Mouse (Mus musculus) stomach, embryonic 14.5 days (tissue): Measurements from ENCODE around the gene Olfr571. TPM values are rescaled to one million over a fixed set of nuclear protein-coding genes. Genes with fewer than 3 reads are reported as not detected.

ENCODE experiments used
- polyA plus RNA-seq: library from polyadenylated mRNA; unstranded; fragments of >200 nt; fragmentation: Nextera tagmentation; extraction: Ambion mirVana; gene quantifications from 2 replicates; pipeline ENCODE4 v1.2.1, GENCODE M21; 2014

Olfr571 gene
- polyA plus RNA-seq, 1 experiment from 2014 or later: not detected

Other genes with a start within 250 kb of the Olfr571 start
- 17.0 and 22.1 TPM in 2 replicates for gene Trim68, start 230.2 kb downstream of the Olfr571 start, polyA plus RNA-seq
- not detected in 2 replicates for gene Olfr557, start 221.6 kb downstream of the Olfr571 start, polyA plus RNA-seq
- gene Olfr558, start 215.3 kb downstream of the Olfr571 start, polyA plus RNA-seq: 0.13 and 0.17 TPM in 2 replicates
- not detected in 2 replicates for gene Olfr33, start 198.5 kb downstream of the Olfr571 start, polyA plus RNA-seq
- not detected in 2 replicates for gene Olfr559, start 190.0 kb downstream of the Olfr571 start, polyA plus RNA-seq
- gene Olfr560, start 158.2 kb downstream of the Olfr571 start, polyA plus RNA-seq: not detected in 2 replicates
- 0.18 and 0.49 TPM in 2 replicates for gene Olfr78, start 158.1 kb downstream of the Olfr571 start, polyA plus RNA-seq
- not detected in 2 replicates for gene Olfr561, start 146.3 kb downstream of the Olfr571 start, polyA plus RNA-seq
- gene Olfr564, start 114.1 kb downstream of the Olfr571 start, polyA plus RNA-seq: not detected in 2 replicates
- gene Olfr566, start 58.8 kb downstream of the Olfr571 start, polyA plus RNA-seq: not detected in 2 replicates
- gene Olfr568, start 40.4 kb downstream of the Olfr571 start, polyA plus RNA-seq: not detected in 2 replicates
- not detected in 2 replicates for gene Olfr569, start 26.7 kb downstream of the Olfr571 start, polyA plus RNA-seq
- gene Olfr570, start 23.0 kb downstream of the Olfr571 start, polyA plus RNA-seq: not detected in 2 replicates
- not detected in 2 replicates for gene Olfr572, start 6.9 kb upstream of the Olfr571 start, polyA plus RNA-seq
- not detected in 2 replicates for gene Olfr573-ps1, start 25.0 kb upstream of the Olfr571 start, polyA plus RNA-seq
- not detected in 2 replicates for gene Olfr574, start 30.9 kb upstream of the Olfr571 start, polyA plus RNA-seq
- not detected in 2 replicates for gene Olfr575, start 41.2 kb upstream of the Olfr571 start, polyA plus RNA-seq
- gene Olfr576, start 45.1 kb upstream of the Olfr571 start, polyA plus RNA-seq: not detected in 2 replicates
- not detected in 2 replicates for gene Olfr577, start 58.4 kb upstream of the Olfr571 start, polyA plus RNA-seq
- gene Olfr578, start 71.8 kb upstream of the Olfr571 start, polyA plus RNA-seq: not detected in 2 replicates
- gene Olfr582, start 120.5 kb upstream of the Olfr571 start, polyA plus RNA-seq: not detected in 2 replicates
- not detected in 2 replicates for gene Olfr583, start 133.8 kb upstream of the Olfr571 start, polyA plus RNA-seq
- gene Olfr584, start 164.3 kb upstream of the Olfr571 start, polyA plus RNA-seq: not detected in 2 replicates
- not detected in 2 replicates for gene Olfr585, start 180.2 kb upstream of the Olfr571 start, polyA plus RNA-seq
- gene Olfr586, start 208.1 kb upstream of the Olfr571 start, polyA plus RNA-seq: not detected in 2 replicates
- gene Olfr588-ps1, start 223.3 kb upstream of the Olfr571 start, polyA plus RNA-seq: not detected in 2 replicates
- not detected in 2 replicates for gene Olfr589, start 238.8 kb upstream of the Olfr571 start, polyA plus RNA-seq